Mouse (Mus musculus): ENCODE measurements around the gene Dnah11. TPM values are rescaled to one million over a fixed set of nuclear protein-coding genes. Genes with fewer than 3 reads are reported as not detected.
"Not testable (repeated sequence)": the region's sequence is repeated elsewhere in the genome, so short reads cannot be mapped to it uniquely, and the experiment has no call there.

Gene Dnah11
- polyA plus RNA-seq, 1 experiment, result not detected

DNA sequence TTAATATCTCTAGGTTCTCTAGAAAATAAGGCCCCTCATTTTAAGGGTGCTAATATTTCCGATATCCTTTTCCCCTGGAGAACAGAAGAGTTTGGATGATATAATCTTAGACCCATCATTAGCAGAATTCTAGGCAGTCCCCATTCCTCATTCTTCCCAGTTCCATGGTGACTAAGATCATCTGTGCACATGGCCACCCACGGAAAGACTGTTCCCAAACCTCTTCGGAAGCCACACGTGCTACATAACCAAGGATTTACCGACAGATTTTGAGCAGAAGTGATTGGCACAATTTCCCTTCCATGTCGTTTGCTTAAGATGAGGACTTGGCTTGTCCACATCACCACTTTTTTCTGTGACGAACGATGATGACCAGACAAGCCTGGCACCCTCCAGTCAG is 295.2 kb downstream of the Dnah11 start:
- WGBS, result 82% methylated on average over 8 of the region's 8 CpGs
- no peak for TF ChIP-seq CTCF (IDR thresholded peaks at IDR 0.05; ENCODE audit: control insufficient read depth, insufficient read depth, low read length)
- no peak for TF ChIP-seq POLR2A (IDR thresholded peaks at IDR 0.05; ENCODE audit: borderline replicate concordance, control insufficient read depth, low read depth, low read length)
- Histone ChIP-seq H3K4me1 (ENCODE audit: control insufficient read depth, insufficient read depth, low read length) (no peaks in the 10 kb centered on the region), H3K4me3 (replicated peaks; ENCODE audit: control insufficient read depth, low read depth, low read length) (no peak overlapping the region), H3K27ac (ENCODE audit: control insufficient read depth, insufficient read depth, low read depth, low read length, poor library complexity) (no peak overlapping the region)

DNA sequence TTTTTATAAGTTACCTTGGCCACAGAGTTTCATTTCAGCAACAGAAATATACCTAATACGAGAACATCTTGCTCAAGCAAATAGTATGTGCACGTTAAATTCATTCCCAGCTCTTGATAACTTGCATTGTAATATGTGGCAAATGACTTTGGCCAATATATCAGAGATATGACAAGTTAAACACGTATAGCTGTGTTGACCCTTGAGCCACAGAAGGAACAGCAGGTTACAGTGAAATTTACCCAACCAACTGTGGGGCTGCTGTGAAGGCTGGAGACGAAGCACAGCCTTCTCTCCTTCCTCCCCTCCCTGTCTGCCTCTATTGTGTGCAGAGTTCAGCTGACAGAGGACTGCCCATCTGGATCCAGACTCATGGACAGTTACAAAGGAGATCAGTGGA is 297.5 kb downstream of the Dnah11 start:
- 71% methylated on average over 2 of the region's 4 CpGs for WGBS

DNA sequence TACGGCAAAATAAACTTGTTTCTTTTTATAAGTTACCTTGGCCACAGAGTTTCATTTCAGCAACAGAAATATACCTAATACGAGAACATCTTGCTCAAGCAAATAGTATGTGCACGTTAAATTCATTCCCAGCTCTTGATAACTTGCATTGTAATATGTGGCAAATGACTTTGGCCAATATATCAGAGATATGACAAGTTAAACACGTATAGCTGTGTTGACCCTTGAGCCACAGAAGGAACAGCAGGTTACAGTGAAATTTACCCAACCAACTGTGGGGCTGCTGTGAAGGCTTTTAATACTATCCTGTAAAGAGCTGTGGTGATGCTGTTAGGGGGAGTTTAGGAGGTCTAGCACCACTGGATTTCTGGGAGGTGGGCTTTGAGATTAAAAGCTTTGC is 298.0 kb downstream of the Dnah11 start:
- 73% methylated on average over 1 of the region's 4 CpGs for WGBS
- not testable (repeated sequence) for H3K4me1 ChIP-seq (ENCODE audit: control insufficient read depth, insufficient read depth, low read length); H3K27ac ChIP-seq (ENCODE audit: control insufficient read depth, insufficient read depth, low read depth, low read length, poor library complexity); H3K4me3 ChIP-seq (replicated peaks; ENCODE audit: control insufficient read depth, low read depth, low read length)

More for the DNA sequence above, 297.5 kb downstream of the Dnah11 start:
- H3K4me3 ChIP-seq (replicated peaks; ENCODE audit: control insufficient read depth, low read depth, low read length); H3K27ac ChIP-seq (ENCODE audit: control insufficient read depth, insufficient read depth, low read depth, low read length, poor library complexity); H3K4me1 ChIP-seq (ENCODE audit: control insufficient read depth, insufficient read depth, low read length): not testable (repeated sequence)

DNA sequence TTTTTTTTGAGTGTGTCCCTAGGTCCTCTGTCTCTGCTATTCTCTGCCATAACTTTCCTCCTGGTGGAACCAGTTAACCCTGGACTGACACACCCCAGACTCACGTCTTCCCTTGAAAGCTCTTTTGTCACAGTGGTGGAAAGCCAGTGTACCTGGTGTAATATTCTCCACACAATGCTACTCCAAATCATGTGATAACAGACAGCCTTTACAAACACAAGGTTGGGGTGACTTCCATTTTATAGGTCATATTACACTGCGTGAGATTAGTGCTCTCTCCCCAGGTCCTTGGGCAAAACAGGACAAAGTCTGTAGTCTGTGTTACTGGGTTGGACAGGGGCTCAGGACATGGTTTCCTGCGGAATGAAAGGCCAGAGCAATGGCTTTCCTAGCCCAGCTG is 311.4 kb downstream of the Dnah11 start:
- Histone ChIP-seq H3K4me3 (replicated peaks; ENCODE audit: control insufficient read depth, low read depth, low read length) (no peak overlapping the region), H3K27ac (ENCODE audit: control insufficient read depth, insufficient read depth, low read depth, low read length, poor library complexity) (no peak overlapping the region), H3K4me1 (ENCODE audit: control insufficient read depth, insufficient read depth, low read length) (no peaks in the 10 kb centered on the region)
- TF ChIP-seq POLR2A (IDR thresholded peaks at IDR 0.05; ENCODE audit: borderline replicate concordance, control insufficient read depth, low read depth, low read length), result no peak
- no peak for TF ChIP-seq CTCF (IDR thresholded peaks at IDR 0.05; ENCODE audit: control insufficient read depth, insufficient read depth, low read length)
- WGBS, result 77% methylated on average over 3 of the region's 3 CpGs

DNA sequence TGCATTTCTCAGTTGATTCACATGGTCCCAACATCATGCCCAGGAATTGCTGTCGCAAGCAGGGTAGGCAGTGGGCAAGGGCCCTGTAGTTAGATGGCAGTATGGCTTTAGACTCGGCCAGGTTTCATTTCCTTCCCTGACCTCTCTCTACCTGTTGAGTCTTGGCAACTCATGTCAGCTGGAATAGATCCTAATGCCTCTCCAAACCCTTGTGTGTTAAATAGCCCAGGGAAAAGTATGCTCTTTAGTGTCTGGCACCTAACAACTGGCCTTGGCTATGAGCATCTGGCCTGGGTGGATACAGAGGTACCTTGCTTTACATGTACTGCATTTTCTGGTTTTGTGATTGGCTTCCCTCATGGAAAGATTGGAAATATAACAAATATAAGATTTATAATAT is 314.2 kb downstream of the Dnah11 start:
- TF ChIP-seq CTCF (IDR thresholded peaks at IDR 0.05; ENCODE audit: control insufficient read depth, insufficient read depth, low read length) (no peak), POLR2A (IDR thresholded peaks at IDR 0.05; ENCODE audit: borderline replicate concordance, control insufficient read depth, low read depth, low read length) (no peak)
- H3K27ac ChIP-seq (ENCODE audit: control insufficient read depth, insufficient read depth, low read depth, low read length, poor library complexity), result no peak overlapping the region
- WGBS, result 79% methylated on average over 2 of the region's 2 CpGs
- H3K4me3 ChIP-seq (replicated peaks; ENCODE audit: control insufficient read depth, low read depth, low read length), result no peak overlapping the region
- no peaks in the 10 kb centered on the region for H3K4me1 ChIP-seq (ENCODE audit: control insufficient read depth, insufficient read depth, low read length)

DNA sequence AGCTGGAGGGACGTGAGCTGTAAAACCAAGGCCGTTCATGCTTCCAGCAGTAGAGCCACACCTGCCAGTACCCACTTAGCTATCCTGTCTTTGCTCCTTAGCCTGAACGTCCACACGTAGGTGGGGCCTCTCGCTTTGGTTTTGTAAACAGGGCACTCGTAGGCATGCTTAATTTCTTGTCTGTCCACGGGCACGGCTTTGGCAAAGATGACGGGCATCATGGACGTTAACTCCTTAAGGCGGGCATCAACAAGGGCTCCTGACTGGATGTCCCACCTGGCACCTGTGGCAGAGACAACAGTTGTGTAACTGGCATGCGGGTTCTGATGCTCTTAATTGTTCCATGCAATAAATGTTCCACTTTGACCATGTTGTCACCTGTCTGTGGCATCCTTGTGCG is 320.5 kb downstream of the Dnah11 start:
- Histone ChIP-seq H3K27ac (ENCODE audit: control insufficient read depth, insufficient read depth, low read depth, low read length, poor library complexity) (no peak overlapping the region), H3K4me1 (ENCODE audit: control insufficient read depth, insufficient read depth, low read length) (no peaks in the 10 kb centered on the region), H3K4me3 (replicated peaks; ENCODE audit: control insufficient read depth, low read depth, low read length) (no peak overlapping the region)
- TF ChIP-seq CTCF (IDR thresholded peaks at IDR 0.05; ENCODE audit: control insufficient read depth, insufficient read depth, low read length), result no peak
- TF ChIP-seq POLR2A (IDR thresholded peaks at IDR 0.05; ENCODE audit: borderline replicate concordance, control insufficient read depth, low read depth, low read length), result no peak
- 94% methylated on average over 13 of the region's 13 CpGs for WGBS

DNA sequence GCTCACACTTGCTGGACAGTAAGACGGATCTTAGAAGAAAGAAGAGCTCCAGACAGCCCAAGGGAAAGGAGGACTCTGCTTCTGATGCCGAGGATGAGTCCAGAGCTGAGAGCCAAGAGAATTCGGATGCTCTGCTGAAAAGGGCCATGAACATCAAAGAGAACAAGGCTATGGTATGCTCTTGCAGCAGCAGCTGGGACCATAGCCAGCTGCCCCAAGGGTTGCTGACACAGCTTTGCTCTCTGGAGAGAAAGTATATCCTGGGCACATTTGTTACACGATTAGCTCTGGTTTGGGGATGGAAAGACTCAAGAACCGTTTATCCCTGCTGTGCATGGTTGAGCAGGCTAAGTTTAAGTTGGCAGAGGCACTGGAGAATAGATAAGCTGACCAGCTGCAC is 326.6 kb downstream of the Dnah11 start:
- no peak overlapping the region for H3K27ac ChIP-seq (ENCODE audit: control insufficient read depth, insufficient read depth, low read depth, low read length, poor library complexity)
- TF ChIP-seq CTCF (IDR thresholded peaks at IDR 0.05; ENCODE audit: control insufficient read depth, insufficient read depth, low read length) (no peak), POLR2A (IDR thresholded peaks at IDR 0.05; ENCODE audit: borderline replicate concordance, control insufficient read depth, low read depth, low read length) (no peak)
- no peaks in the 10 kb centered on the region for H3K4me1 ChIP-seq (ENCODE audit: control insufficient read depth, insufficient read depth, low read length)
- no peak overlapping the region for H3K4me3 ChIP-seq (replicated peaks; ENCODE audit: control insufficient read depth, low read depth, low read length)
- 86% methylated on average over 5 of the region's 5 CpGs for WGBS

DNA sequence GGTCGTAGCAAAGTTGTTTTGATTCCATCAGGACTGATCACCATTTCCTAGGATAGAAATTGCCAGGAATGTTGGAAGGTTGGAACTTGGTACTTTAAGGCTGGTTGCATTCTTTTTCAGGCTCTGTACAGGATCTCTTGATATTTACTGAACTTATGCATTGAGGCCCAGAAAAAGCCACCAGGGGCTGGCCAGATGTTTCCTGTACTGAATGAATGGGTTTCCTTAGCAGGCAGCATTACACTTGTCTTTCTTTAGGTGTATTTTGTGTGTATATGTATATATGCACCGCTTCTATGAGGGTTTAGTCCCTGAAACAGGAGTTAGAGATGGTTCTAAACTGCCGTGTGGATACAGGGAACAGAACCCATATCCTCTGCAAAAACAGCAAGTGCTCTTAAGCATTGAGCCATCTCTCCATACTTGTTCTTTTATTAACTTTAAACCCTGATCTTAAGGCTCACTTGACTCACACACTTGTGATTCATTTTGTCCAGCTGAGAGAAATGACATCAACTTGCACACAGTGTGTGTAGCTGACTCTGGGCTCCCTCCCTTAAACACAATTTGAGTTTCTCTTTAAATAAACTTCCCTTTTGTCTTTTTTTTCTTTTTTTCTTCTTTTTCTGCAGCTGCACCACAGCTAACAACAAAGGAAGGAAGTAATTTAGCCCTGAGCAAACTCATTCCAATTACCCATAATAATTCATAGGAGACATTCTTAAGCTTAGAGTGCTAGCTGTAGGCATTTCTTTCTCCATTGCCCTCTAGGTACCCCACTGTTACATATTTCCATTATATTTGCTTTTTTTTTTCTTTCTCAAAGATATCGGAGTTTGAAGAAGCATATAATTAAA is 330.9 kb downstream of the Dnah11 start:
- H3K4me3 ChIP-seq (replicated peaks; ENCODE audit: control insufficient read depth, low read depth, low read length), result no peak overlapping the region
- H3K4me1 ChIP-seq (ENCODE audit: control insufficient read depth, insufficient read depth, low read length), result no peaks in the 10 kb centered on the region
- no peak overlapping the region for H3K27ac ChIP-seq (ENCODE audit: control insufficient read depth, insufficient read depth, low read depth, low read length, poor library complexity)
- WGBS, result 43% methylated on average over 4 of the region's 4 CpGs
- TF ChIP-seq POLR2A (IDR thresholded peaks at IDR 0.05; ENCODE audit: borderline replicate concordance, control insufficient read depth, low read depth, low read length), result no peak
- no peak for TF ChIP-seq CTCF (IDR thresholded peaks at IDR 0.05; ENCODE audit: control insufficient read depth, insufficient read depth, low read length)

DNA sequence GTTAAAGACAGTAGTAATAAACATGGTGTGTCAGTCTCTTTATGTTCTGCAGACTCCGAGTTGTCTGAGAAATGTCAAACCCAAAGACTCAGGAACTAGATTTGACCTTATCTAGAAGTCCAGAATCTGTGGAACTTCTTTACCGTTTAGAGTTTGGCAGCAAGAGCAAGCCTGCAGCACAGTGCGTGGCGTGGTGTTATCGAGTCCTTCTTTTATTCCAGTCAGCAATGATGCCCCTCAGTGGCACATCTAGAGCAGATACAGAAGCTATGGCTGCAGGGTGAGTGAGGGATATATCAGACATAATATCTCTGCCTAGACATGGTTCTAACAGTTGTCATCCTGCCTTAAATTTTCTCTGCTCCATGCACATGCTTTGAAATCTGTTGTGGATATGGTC is 336.2 kb downstream of the Dnah11 start:
- TF ChIP-seq POLR2A (IDR thresholded peaks at IDR 0.05; ENCODE audit: borderline replicate concordance, control insufficient read depth, low read depth, low read length), result no peak
- TF ChIP-seq CTCF (IDR thresholded peaks at IDR 0.05; ENCODE audit: control insufficient read depth, insufficient read depth, low read length), result no peak
- Histone ChIP-seq H3K27ac (ENCODE audit: control insufficient read depth, insufficient read depth, low read depth, low read length, poor library complexity) (no peak overlapping the region), H3K4me3 (replicated peaks; ENCODE audit: control insufficient read depth, low read depth, low read length) (no peak overlapping the region), H3K4me1 (ENCODE audit: control insufficient read depth, insufficient read depth, low read length) (no peaks in the 10 kb centered on the region; the same call in 1 of the 2 replicates)
- WGBS, result 40% methylated on average over 5 of the region's 5 CpGs
